Mouse (Mus musculus): ENCODE results near the gene Iqcn.

Gene Iqcn

DNA sequence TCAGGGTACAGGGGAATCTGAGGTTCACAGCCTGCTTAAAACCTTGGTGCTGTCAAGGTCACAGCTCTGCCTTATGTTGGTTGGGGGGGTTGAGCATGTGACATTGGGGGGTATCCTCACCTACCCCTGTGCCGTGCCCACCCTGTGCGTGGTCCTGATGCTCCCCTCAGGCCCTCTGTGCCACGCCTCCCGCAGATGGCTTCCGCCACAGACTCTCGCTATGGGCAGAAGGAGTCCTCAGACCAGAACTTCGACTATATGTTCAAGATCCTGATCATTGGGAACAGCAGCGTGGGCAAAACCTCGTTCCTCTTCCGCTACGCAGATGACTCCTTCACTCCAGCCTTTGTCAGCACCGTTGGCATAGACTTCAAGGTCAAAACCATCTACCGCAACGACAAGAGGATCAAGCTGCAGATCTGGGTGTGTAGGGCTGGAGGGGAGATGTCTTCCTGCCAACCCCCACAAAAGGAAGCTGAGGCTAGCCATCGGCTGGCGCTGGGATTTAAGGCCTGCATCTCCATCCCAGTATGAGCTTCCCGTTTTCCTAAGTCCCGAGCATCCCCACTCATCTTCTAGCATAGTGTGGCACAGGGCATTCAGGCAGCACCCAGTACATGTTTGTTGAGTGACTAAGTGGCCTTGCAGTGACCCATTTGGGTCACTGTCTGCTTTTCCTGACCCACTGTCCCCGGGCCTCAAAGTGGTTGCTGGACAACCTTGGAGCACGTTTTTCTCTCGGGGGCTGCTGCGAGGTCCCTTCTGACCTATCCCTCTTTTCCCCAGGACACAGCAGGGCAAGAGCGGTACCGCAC is 52.6 kb downstream of the Iqcn start:
- DNase-seq (ENCODE audit: low spot score): no peak

DNA sequence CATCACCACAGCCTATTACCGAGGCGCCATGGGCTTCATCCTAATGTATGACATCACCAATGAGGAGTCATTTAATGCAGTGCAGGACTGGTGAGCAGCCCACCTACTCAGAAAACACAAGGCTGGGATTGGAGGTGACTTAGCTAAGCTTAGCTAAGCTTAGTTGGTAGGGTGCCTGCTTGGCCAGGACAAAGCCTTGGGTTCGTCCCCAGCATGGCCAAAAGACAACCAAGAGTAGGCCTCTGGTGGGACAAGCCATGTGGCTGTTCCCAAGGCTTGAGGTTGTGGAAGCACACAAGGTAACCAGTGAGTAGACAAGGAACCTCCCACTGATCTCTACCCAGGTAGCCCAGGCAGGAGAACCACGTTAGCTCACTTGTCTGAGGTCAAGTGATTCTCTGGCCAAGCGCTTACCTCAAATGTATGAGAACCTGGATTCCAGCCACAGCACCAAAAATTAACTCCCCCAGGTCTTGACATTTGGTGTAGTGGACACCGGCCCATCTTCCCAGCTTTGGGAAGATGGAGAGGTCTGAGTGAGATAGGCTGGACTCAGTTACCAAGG is 53.3 kb downstream of the Iqcn start:
- DNase-seq (ENCODE audit: low spot score): no peak

DNA sequence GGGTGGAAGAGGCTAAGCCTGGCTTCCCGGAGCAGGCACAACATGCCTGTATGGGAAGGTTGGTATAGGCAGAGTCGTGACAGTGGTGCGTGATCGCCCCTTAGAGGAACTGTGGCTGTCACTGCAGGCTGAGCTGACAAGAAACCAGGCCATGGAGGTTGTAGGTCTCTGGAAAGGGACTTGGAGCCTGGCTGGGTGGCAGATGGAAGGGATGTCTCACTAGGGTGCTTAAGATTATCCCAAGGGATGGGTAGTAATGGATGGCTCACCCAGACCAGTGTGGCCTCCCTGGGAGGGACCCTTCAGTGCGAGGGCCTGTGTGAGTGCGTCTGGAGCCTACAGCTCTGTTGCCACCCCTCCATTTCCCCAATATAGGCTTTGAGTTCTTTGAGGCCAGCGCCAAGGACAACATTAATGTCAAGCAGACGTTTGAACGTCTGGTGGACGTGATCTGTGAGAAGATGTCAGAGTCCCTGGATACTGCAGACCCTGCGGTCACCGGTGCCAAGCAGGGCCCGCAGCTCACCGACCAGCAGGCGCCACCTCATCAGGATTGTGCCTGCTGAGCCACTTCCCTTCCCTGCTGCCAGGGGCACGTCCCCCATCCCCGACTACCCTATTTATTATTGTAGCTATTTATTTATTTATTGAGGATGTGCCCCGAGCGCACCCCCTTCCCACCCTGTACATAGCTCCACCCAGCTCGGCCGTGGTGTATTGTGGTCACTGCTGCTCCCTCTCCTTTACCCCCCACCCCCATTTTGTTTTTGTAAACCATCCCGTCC is 54.5 kb downstream of the Iqcn start:
- peak; percentile 67 for DNase-seq (ENCODE audit: low spot score)

DNA sequence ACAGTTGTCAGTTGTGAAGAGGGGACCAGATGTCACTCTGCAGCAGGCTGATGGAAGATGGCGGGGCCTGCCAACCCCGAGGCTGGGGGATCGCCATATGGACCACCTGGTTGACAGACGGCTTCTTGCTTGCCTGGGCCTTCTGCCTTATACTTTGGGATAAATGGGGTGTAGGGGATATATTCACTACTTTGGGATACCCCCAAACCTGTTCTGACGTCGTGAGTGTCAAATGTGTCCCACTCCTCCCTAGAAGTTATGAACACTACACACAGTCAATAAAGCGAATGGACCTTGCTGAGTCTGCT is 55.0 kb downstream of the Iqcn start:
- DNase-seq (ENCODE audit: low spot score): no peak

DNA sequence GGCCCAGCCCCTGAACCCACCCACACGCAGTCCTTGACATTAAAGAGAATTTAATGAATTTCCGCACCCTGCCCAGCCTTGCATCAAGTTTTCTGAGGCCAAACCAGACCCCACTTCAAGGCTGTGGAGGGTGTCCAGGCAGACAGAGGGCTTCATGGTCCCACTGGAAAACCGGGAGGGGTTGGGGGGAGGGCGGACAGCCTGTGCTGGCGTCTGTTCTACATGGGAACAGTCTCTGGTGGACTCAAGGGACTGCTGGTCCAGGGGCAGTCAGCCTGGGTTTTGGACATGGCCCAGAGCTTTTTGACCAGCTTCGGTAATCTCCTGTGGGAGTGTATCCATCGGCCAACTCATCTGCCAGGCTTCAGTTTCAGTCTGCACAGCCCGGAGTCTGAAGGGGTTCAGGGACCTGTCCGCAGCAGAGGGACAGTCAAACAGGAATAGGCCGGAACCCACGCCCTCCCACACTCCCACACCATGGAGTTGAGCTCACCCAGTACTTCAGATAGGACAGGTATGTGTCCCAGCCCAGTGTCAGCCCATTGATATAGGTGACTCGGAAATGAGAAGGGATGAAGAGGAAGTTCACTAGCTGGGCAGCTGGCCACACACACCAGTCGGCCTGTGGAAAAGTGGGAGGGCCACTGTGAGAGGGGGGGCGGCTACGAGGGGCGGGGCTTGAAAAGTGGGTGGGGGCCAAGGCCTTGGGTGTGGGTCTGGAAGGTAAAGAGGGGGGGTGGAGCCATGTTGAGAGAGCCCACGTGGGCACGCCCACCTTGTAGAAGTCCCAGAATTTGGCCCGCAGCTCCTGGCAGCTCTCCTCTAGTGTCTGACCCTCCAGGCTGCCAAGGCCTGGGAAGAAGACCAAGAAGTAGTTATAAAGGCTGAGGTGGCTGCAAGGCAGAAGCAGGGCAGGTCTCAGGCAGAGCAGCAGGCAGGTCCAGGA is 55.6 kb downstream of the Iqcn start:
- DNase-seq (ENCODE audit: low spot score): no peak

DNA sequence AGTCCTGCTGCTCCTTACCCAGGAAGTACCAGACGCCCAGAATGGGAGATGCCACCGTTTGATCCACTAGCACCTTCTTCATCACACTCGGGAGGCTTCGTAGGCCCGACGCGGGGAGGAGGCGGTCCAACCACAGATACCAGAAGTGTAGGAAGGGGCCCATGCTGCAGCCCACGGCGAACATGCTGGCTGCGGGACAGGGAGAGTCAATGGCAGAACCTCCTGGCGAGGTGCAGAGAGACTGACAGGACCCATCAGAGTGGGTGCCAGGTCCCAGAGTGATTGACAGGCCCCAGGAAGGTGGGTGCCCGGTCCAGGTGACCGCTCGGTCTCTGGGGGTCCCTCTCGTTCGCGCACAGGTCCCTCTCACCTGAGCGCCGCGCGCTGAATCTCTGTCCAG is 57.1 kb downstream of the Iqcn start:
- no peak for DNase-seq (ENCODE audit: low spot score)

DNA sequence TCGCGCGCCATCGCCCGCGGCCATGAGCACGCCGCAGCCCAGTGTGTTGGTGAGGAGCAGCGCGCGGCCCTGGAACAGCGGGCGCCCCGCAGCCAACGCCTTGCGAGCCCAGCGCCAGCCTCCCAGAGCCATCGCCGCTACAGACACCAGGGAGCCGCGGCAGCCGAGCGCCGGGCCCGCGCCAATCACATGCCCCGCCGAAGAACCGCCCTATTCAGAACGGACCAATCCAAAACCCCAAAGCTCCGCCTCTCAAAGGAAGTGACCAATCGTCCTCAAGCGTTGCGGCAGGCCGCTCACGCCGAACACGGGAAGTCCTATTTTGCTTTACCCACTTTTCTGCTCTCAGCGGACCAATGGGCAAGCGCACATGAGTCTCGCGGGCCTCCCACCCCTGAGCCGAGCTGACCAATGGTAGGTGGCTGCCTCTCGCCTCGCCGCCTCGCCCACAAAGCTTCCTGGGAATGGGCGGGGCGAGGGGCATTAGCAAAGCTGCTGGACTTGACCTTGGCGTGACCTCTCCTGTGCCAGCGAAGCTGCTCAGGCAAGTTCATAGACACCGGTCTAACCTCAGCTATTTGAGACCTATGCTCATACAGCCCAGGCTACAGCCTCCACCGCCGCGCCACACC is 57.6 kb downstream of the Iqcn start, which contains the start of gene Mpv17l2:
TSS of gene Mpv17l2 (minus strand) at position 172 of the 632 bp plus-strand sequence.
- peak; percentile 98 for DNase-seq (ENCODE audit: low spot score)

DNA sequence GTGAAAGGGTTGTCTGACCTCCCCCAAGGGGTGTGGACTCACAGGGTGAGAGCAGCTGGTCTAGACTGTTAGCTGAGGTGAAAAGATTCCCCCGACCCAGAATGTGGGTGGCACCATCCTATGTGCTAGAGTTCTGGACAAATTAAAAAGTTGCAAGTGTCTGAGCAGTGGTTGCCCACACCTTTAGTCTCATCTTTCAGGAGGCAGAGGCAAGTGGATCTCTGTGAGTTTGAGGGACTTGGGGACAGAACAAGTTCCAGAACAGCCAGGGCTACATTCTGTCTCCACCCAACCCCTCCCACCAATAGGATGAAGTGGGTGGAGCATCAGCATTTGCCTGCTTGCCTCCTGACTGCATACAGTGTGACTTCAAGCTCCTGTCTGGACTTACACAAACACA is 58.9 kb downstream of the Iqcn start:
- no peak for DNase-seq (ENCODE audit: low spot score)

DNA sequence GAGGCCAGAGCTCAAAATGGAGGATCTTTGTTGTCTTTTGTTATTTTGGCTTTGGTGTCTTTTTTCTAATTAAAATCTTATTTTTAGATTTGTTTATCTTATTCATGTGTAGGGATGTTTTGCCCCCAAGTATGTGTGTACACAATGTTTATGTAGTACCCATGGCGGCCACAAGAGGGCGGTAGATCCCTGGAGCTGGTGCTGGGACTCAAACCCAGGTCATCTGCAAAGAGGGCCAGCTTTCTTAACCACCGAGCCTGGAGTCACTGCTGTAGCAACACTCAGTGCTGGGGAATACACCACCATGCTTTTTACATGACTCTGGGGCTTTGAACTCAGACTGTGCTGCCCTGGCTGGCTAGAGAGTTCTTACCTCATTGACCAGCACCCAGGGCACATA is 60.1 kb downstream of the Iqcn start:
- peak; percentile 69 for DNase-seq (ENCODE audit: low spot score)

DNA sequence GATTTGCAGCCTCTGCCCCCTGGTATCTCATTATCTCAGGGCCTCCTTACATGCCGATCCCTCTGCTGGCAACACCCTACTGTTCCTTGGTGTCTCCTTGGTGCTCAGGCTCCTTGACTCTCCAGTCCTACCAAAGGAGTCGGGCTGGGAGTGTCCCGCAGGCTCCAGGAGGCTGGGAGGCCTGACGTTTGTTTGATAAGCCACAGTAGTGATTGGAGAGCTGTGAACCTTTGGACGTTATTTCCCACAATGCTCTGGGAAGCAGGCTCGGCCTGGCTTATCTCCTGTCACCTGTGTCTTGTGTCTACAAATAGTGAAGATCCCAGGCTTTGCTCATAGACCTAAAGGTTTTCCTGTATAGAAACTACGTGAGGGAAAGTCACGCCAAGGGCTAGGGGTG is 60.8 kb downstream of the Iqcn start:
- no peak for DNase-seq (ENCODE audit: low spot score)

DNA sequence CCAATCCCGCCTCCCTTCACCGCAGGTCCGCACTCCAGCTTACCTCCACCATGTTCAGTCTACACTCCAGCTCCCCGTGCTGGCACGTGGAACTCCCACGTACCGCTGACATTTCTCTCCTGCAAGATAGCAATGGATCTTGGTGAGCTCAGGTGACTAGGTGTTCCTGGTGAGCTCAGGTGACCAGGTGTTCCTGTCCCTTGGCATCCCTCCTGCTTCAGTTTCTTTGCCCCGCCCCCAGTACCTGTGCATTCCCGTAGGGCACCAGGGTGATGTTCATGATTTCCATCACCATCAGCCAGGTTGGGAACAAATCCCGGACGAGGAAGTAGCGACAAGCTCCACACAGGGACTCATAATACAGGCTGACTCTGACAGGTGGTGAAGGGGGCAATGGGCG is 61.4 kb downstream of the Iqcn start:
- no peak for DNase-seq (ENCODE audit: low spot score)

DNA sequence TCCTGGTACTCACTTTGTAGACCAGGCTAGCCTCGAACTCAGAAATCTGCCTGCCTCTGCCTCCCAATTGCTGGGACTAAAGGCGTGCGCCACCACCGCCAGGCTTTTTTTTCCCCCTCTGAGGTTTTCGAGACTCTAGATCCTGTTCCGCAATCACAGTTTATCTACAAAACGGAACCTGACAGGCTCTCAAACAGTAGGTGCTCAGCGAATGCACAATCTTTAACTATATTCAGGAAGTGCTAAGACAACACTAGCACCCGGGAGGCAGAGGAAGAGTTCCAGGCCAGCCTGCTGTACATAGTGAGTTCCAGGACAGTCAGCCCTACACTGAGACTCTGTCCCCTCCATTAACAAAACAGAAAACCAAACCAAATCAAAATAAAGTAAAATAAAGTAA is 62.1 kb downstream of the Iqcn start:
- no peak for DNase-seq (ENCODE audit: low spot score)

DNA sequence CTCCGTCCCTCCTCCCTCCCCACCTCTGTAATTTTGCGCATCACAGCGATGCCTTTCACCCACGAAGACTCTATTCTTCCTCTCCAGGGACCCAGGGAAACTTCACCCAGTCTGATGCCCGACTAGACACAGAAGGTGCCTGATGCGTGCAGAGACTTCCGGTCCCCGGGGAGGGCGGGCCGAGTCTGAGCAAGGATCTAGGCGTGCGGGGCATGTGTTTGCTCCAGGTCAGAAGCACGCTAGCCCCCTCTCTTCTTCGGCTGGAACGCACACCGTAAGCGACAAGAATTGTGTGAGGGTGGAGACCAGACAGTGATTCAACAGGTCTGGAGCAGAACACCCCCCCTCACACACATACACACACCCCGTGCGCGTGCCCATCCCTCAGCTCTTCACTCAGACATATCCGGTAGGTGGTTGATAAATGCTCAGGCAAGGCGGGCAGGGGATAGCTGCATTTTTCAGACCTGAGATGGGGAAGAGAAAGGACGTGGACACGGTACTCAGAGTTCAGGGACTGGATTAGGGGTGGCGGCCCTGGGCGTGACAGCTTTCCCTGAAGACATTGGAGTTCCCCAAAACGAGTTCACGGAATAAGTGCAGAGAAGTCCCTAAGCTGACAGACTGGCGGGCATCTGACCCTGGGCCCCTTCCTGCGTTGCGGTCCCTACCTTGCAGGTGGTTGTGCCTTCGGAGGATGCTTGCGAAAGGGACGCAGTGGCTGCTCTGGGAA is 62.7 kb downstream of the Iqcn start:
- DNase-seq (ENCODE audit: low spot score): peak; percentile 46

DNA sequence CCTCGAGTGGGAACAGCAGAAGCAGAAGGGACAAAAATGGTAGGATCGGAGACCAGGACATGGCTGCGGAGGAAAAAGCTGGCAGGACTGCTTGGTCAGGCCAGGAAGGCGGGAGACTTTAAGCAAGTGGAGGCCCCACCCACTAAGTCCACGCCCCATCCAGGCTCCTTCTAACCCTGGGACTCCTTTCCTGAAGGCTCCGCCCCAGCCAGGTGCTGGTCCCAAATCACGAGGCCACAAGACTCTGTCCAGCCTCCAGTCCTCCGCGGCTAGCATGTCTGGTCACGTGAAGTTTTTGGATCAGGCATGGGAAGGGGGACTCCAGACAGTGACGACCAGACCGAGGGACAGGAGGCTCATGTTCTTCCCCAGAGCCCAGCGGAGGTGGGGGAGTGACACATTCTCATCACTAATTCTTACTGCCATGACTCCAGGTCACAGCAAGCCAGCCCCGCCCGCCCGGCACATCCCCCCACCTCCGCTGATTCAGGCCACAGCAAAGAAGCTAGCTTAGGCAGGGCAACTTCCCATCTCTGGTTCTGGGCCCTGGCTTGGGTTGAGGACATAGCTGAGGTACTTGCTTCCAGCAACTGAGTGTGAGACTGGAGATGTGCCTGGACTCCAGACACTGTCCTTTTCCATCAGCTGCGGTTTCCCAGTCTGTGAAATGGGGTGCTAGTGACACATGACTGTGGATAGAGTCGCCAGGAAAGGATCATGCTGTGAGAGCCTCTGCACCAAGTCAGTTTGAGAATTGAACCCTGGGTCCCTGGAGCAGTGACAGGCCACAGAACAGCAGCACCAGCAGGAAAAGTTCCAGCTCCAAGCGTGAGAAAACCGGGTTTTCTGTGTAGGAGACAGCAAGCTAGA is 63.5 kb downstream of the Iqcn start:
- peak; percentile 65 for DNase-seq (ENCODE audit: low spot score)
